Mouse (Mus musculus) hindbrain, embryonic 16.5 days (tissue): ENCODE measurements around the gene Trio. TPM values are rescaled to one million over a fixed set of nuclear protein-coding genes. Genes with fewer than 3 reads are reported as not detected.

Experiments used
- ATAC-seq: fragments of 200-750 bp; cut with Nextera tagmentation; 2 replicates; pipeline ENCODE4 v1.8.0; 2017; ENCODE audit warnings: moderate TSS enrichment, moderate library complexity
- H3K27ac ChIP-seq: fragments of 300-500 bp; sonication (generic); 2 replicates; pipeline ENCODE4 v1.5.1; 2014; ENCODE audit warnings: low read depth, mild to moderate bottlenecking, control low read depth, low read length, moderate library complexity
- H3K27me3 ChIP-seq: fragments of 300-500 bp; sonication (generic); replicated peaks from 2 replicates; pipeline ENCODE4 v1.6.1; 2014; ENCODE audit warnings: low read length; ENCODE audit not compliant: control insufficient read depth, insufficient read depth
- H3K36me3 ChIP-seq: fragments of 300-500 bp; sonication (generic); 2 replicates; pipeline ENCODE4 v1.6.1; 2014; ENCODE audit warnings: mild to moderate bottlenecking, low read length, moderate library complexity, mixed read lengths; ENCODE audit not compliant: control insufficient read depth, insufficient read depth
- H3K4me1 ChIP-seq: fragments of 300-500 bp; sonication (generic); 2 replicates; pipeline ENCODE4 v1.6.1; 2014; ENCODE audit warnings: low read depth, low read length; ENCODE audit not compliant: control insufficient read depth, insufficient read depth
- H3K4me2 ChIP-seq: fragments of 300-500 bp; sonication (generic); 2 replicates; pipeline ENCODE4 v1.6.1; 2014; ENCODE audit warnings: mild to moderate bottlenecking, low read length, control low read depth, moderate library complexity
- H3K4me3 ChIP-seq: fragments of 300-500 bp; sonication (generic); 2 replicates; pipeline ENCODE4 v1.5.1; 2014; ENCODE audit warnings: mild to moderate bottlenecking, low read length, control low read depth, moderate library complexity
- H3K9ac ChIP-seq: fragments of 300-500 bp; sonication (generic); 2 replicates; pipeline ENCODE4 v1.6.1; 2014; ENCODE audit warnings: low read depth, mild to moderate bottlenecking, control low read depth, low read length, moderate library complexity
- H3K9me3 ChIP-seq: fragments of 300-500 bp; sonication (generic); 2 replicates; pipeline ENCODE4 v1.6.1; 2014; ENCODE audit warnings: mild to moderate bottlenecking, low read length, moderate library complexity; ENCODE audit not compliant: control insufficient read depth
- WGBS: fragments of 180-500 bp; shearing (Covaris S2); extraction: QIAGEN DNeasy Blood & Tissue Kit; methylation state at CpG from one replicate; pipeline ENCODE4 v1.1.7; 2014; 5-methylcytosine and 5-hydroxymethylcytosine counted together
- polyA plus RNA-seq: library from polyadenylated mRNA; unstranded; fragments of >200 nt; fragmentation: Nextera tagmentation; extraction: Ambion mirVana; gene quantifications from 2 replicates; pipeline ENCODE4 v1.2.1, GENCODE M21; 2015

Trio gene
- polyA plus RNA-seq, 1 experiment from 2014 or later, result 31.1 TPM

DNA sequence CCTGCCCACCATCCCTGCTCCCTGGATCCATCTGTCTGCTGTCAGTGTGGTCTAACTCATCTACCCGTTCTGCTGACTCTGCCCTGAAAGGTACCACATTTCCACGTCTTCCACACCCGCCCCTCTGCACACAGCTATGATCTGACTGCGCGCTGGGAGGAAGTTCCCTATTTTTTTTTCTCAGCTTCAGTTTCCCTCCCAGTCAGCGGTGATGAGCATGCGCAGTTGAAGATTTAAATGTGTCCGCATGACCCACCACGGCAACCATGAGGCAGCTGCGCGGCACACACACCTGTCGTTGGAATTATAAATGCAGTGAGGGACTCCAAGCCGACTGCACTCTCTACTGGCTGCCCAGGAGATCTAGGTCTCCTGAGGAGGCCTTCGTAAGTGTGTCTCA is 142.8 kb downstream of the Trio start:
- H3K4me2 ChIP-seq, result no peak overlapping the region
- H3K36me3 ChIP-seq, result peaks cover 3% of the 10 kb centered on the region
- no peaks in the 10 kb centered on the region for H3K9me3 ChIP-seq
- H3K4me3 ChIP-seq, result no peak overlapping the region
- no peak overlapping the region; the same call in 1 of the 2 replicates for H3K9ac ChIP-seq
- H3K27me3 ChIP-seq, result no peaks in the 10 kb centered on the region
- no peak overlapping the region for H3K27ac ChIP-seq
- ATAC-seq, result no peak
- no peaks in the 10 kb centered on the region for H3K4me1 ChIP-seq
- WGBS, result 92% methylated on average over 14 of the region's 14 CpGs

DNA sequence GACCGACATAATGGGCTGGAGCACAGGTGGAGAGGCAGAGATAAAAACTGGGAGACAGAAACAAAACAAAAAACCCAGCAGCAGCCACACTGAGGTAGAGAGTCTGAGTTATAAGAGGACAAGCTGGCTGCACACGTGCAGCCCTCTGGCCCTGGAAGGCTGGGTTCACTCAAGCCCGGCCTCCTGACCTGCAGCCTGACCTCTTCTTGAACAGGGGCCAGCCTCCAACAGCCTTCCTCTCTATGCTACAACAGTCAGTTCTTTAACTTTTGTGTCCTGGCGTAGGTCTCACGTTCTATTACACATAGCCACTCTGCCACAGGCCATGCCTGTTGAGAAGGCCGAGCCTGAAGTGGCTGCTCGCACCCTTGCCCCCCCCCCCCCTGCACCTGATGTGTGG is 147.8 kb downstream of the Trio start:
- H3K4me1 ChIP-seq, result peaks cover 2% of the 10 kb centered on the region; the same call in 1 of the 2 replicates
- H3K27ac ChIP-seq, result no peak overlapping the region
- ATAC-seq, result no peak
- 61% methylated on average over 7 of the region's 7 CpGs for WGBS
- no peaks in the 10 kb centered on the region for H3K27me3 ChIP-seq
- H3K4me2 ChIP-seq, result no peak overlapping the region
- H3K9me3 ChIP-seq, result no peaks in the 10 kb centered on the region
- no peak overlapping the region for H3K4me3 ChIP-seq
- peaks cover 7% of the 10 kb centered on the region for H3K36me3 ChIP-seq
- no peak overlapping the region for H3K9ac ChIP-seq

DNA sequence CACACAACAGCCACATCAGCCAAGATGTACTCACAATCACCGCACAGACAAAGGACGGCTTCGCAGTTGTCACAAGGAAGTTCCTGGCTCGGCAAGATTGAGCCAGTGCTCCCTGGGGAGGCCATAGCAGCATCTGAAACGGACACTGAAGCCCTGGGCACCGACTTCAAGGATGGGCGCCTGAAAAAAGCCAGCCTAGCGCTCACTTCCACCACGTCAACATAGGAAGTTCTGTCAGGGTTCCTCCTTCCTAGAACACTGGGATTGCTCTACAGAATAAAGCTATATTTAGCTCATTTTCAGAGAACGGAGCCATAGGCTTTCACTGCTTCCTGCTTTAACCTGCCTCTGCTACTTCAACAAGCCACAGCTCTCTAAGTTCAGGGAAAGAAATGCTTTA is 149.3 kb downstream of the Trio start:
- Histone ChIP-seq H3K4me3 (no peak overlapping the region), H3K9me3 (no peaks in the 10 kb centered on the region), H3K27me3 (no peaks in the 10 kb centered on the region), H3K4me1 (peaks cover 2% of the 10 kb centered on the region; the same call in 1 of the 2 replicates), H3K4me2 (no peak overlapping the region), H3K27ac (no peak overlapping the region), H3K9ac (no peak overlapping the region), H3K36me3 (peaks cover 7% of the 10 kb centered on the region)
- ATAC-seq, result no peak
- WGBS, result 56% methylated on average over 10 of the region's 10 CpGs

- Histone ChIP-seq H3K4me1 (peaks cover 2% of the 10 kb centered on the region; the same call in 1 of the 2 replicates), H3K27me3 (no peaks in the 10 kb centered on the region), H3K9ac (no peak overlapping the region), H3K27ac (no peak overlapping the region), H3K9me3 (no peaks in the 10 kb centered on the region), H3K4me2 (no peak overlapping the region), H3K36me3 (peaks cover 7% of the 10 kb centered on the region), H3K4me3 (no peak overlapping the region)
- 85% methylated on average over 9 of the region's 9 CpGs for WGBS
- no peak for ATAC-seq
Observed at GRCm38 (mm10) chr15:27875753-27876152, 149.9 kb downstream of the Trio start.

DNA sequence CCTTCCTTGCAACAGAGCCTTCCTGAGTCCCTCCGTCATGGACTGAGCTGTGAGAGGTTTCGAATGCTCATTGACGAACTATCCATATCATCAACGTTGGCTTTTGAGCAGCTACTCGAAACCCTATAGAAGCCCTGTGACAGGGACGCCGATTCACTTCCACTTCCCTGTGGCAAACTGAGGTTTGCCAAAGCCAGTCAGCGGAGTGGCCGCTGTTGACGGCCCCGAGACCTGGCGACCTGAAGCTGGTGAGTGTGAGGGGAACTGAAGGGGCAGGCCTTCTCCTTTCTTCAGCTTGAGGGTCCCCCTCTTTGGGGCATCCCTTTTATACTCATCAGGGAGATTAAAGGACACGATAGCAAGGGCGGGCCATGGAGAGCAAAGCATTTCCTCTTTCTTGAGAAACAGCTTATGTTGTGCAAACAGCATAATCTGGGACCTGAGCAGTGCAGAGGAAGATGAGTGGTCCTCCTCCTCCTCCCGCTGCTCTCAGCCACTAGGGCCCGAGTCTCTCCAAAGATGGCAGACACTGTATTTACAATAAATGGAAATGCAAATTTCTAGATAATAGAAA is 151.8 kb downstream of the Trio start:
- WGBS, result 92% methylated on average over 16 of the region's 16 CpGs
- H3K4me3 ChIP-seq, result no peak overlapping the region
- no peak overlapping the region for H3K9ac ChIP-seq
- H3K4me2 ChIP-seq, result no peak overlapping the region
- no peaks in the 10 kb centered on the region for H3K9me3 ChIP-seq
- H3K36me3 ChIP-seq, result peaks cover 3% of the 10 kb centered on the region
- H3K27ac ChIP-seq, result no peak overlapping the region
- no peaks in the 10 kb centered on the region for H3K27me3 ChIP-seq
- no peak for ATAC-seq
- H3K4me1 ChIP-seq, result peaks cover 2% of the 10 kb centered on the region; the same call in 1 of the 2 replicates

- 92% methylated on average over 2 of the region's 2 CpGs for WGBS
- no peak for ATAC-seq
Observed at GRCm38 (mm10) chr15:27872286-27872685, 153.4 kb downstream of the Trio start.

DNA sequence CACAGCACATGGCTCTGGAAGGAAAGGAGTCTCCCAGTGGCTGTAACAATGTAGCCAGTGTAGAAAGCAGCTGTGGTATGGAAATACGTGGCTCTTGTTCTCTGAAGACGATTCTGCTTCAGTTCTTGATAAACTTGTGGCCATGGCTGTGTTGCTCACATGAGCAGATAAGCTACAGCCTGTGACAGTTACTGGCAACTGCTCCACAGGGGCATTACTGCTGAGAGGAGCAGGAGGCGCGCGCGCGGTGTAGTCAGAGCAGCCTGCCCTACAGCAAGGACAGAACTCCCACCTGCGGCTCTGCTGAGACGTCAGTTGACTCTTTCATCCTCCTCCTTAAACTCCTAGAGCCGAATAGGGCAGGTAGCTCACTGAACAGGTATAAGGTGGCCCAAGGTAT is 153.9 kb downstream of the Trio start:
- no peak overlapping the region for H3K4me2 ChIP-seq
- H3K9ac ChIP-seq, result no peak overlapping the region
- H3K27ac ChIP-seq, result no peak overlapping the region
- H3K27me3 ChIP-seq, result no peaks in the 10 kb centered on the region
- H3K36me3 ChIP-seq, result no peaks in the 10 kb centered on the region
- 79% methylated on average over 10 of the region's 10 CpGs for WGBS
- peak; percentile 47; the same call in 1 of the 2 replicates for ATAC-seq
- H3K9me3 ChIP-seq, result no peaks in the 10 kb centered on the region
- H3K4me1 ChIP-seq, result peaks cover 2% of the 10 kb centered on the region; the same call in 1 of the 2 replicates
- no peak overlapping the region for H3K4me3 ChIP-seq

More at GRCm38 (mm10) chr15:27872286-27872685, 153.4 kb downstream of the Trio start:
- Histone ChIP-seq H3K4me1 (peaks cover 2% of the 10 kb centered on the region; the same call in 1 of the 2 replicates), H3K4me2 (no peak overlapping the region), H3K4me3 (no peak overlapping the region), H3K36me3 (peaks cover under 1% of the 10 kb centered on the region; the same call in 1 of the 2 replicates), H3K27me3 (no peaks in the 10 kb centered on the region), H3K27ac (no peak overlapping the region), H3K9me3 (no peaks in the 10 kb centered on the region), H3K9ac (no peak overlapping the region)

GRCm38 (mm10) chr15:27871260-27871659 is 154.4 kb downstream of the Trio start:
- H3K4me1 ChIP-seq, result peaks cover 2% of the 10 kb centered on the region; the same call in 1 of the 2 replicates
- no peak overlapping the region for H3K9ac ChIP-seq
- H3K4me2 ChIP-seq, result no peak overlapping the region
- H3K4me3 ChIP-seq, result no peak overlapping the region
- no peaks in the 10 kb centered on the region for H3K9me3 ChIP-seq
- H3K36me3 ChIP-seq, result no peaks in the 10 kb centered on the region
- H3K27ac ChIP-seq, result no peak overlapping the region
- ATAC-seq, result no peak
- WGBS, result 88% methylated on average over 13 of the region's 13 CpGs
- no peaks in the 10 kb centered on the region for H3K27me3 ChIP-seq

DNA sequence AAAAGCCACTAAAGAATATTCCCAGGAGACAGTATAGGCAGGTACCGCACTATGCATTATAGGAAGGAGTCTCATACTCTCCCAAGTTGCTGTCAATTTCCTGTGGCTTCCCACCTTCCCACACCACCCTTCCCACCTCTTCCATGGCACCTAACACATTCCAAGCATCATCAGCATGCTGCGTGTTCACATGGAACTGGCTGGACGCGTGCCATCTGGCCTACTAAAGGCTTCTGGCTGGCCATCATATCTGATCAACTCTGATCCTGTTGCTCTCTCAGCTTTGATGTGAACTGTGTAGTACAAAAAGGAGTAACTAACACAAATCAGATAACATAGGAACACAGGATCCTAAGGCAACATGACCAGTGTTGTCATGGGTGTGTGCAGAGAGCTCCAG is 156.6 kb downstream of the Trio start:
- Histone ChIP-seq H3K36me3 (peaks cover 3% of the 10 kb centered on the region; the same call in 1 of the 2 replicates), H3K4me3 (no peak overlapping the region), H3K9ac (no peak overlapping the region), H3K4me2 (no peak overlapping the region), H3K27ac (no peak overlapping the region), H3K9me3 (no peaks in the 10 kb centered on the region), H3K4me1 (no peaks in the 10 kb centered on the region), H3K27me3 (no peaks in the 10 kb centered on the region)
- ATAC-seq, result no peak
- 89% methylated on average over 4 of the region's 4 CpGs for WGBS
